Mouse (Mus musculus): Measurements from ENCODE around the gene Ptpn22. TPM values are rescaled to one million over a fixed set of nuclear protein-coding genes. Genes with fewer than 3 reads are reported as not detected.
"Not testable (repeated sequence)": the region's sequence is repeated elsewhere in the genome, so short reads cannot be mapped to it uniquely, and the experiment has no call there.

Gene Ptpn22
- polyA plus RNA-seq (2012; rRNA removed), result 2.5 and 2.7 TPM in 2 replicates

GRCm38 (mm10) chr3:103858881-103859801, at the start of gene Ptpn22:
Ptpn22 (plus strand) TSS chr3:103859795.
- H3K4me1 ChIP-seq (ENCODE audit: control insufficient read depth, insufficient read depth, low read length), result no peaks in the 10 kb centered on the region; the same call in 1 of the 2 replicates
- 53% methylated on average over 12 of the region's 12 CpGs for WGBS
- peak; percentile 9 for DNase-seq
- H3K4me3 ChIP-seq (replicated peaks; ENCODE audit: extremely low read depth, low read depth, low read length), result peak within 1 kb of the TSS; percentile 18
- no peak for TF ChIP-seq POLR2A (IDR thresholded peaks at IDR 0.05; ENCODE audit: borderline replicate concordance, extremely low read depth, low read depth, low read length)
- TF ChIP-seq CTCF (IDR thresholded peaks at IDR 0.05; ENCODE audit: insufficient read depth, low read length), result no peak

- under 1% methylated on average over 14 of the region's 14 CpGs for WGBS
- DNase-seq, result no peak
- no peak for TF ChIP-seq CTCF (IDR thresholded peaks at IDR 0.05; ENCODE audit: insufficient read depth, low read length)
- no peak; the same call in 1 of the 2 replicates for TF ChIP-seq POLR2A (IDR thresholded peaks at IDR 0.05; ENCODE audit: borderline replicate concordance, extremely low read depth, low read depth, low read length)
Observed at GRCm38 (mm10) chr3:103809799-103810150, 49.8 kb upstream of the Ptpn22 start.

GRCm38 (mm10) chr3:103810967-103811366, 48.6 kb upstream of the Ptpn22 start:
- Histone ChIP-seq H3K4me3 (replicated peaks; ENCODE audit: extremely low read depth, low read depth, low read length) (no peak overlapping the region), H3K4me1 (ENCODE audit: control insufficient read depth, insufficient read depth, low read length) (no peaks in the 10 kb centered on the region; the same call in 1 of the 2 replicates)
- no peak for TF ChIP-seq POLR2A (IDR thresholded peaks at IDR 0.05; ENCODE audit: borderline replicate concordance, extremely low read depth, low read depth, low read length)
- TF ChIP-seq CTCF (IDR thresholded peaks at IDR 0.05; ENCODE audit: insufficient read depth, low read length), result no peak
- DNase-seq, result no peak
- WGBS, result 90% methylated on average over 6 of the region's 6 CpGs

More at GRCm38 (mm10) chr3:103809799-103810150, 49.8 kb upstream of the Ptpn22 start:
- Histone ChIP-seq H3K4me3 (replicated peaks; ENCODE audit: extremely low read depth, low read depth, low read length) (peak overlapping the region; percentile 79), H3K4me1 (ENCODE audit: control insufficient read depth, insufficient read depth, low read length) (no peaks in the 10 kb centered on the region; the same call in 1 of the 2 replicates)

- no peak for DNase-seq
- no peak for TF ChIP-seq POLR2A (IDR thresholded peaks at IDR 0.05; ENCODE audit: borderline replicate concordance, extremely low read depth, low read depth, low read length)
- no peak for TF ChIP-seq CTCF (IDR thresholded peaks at IDR 0.05; ENCODE audit: insufficient read depth, low read length)
- no peak overlapping the region for H3K4me3 ChIP-seq (replicated peaks; ENCODE audit: extremely low read depth, low read depth, low read length)
- no peaks in the 10 kb centered on the region; the same call in 1 of the 2 replicates for H3K4me1 ChIP-seq (ENCODE audit: control insufficient read depth, insufficient read depth, low read length)
Observed at GRCm38 (mm10) chr3:103827548-103827947, 32.0 kb upstream of the Ptpn22 start.

GRCm38 (mm10) chr3:103829036-103829435, 30.6 kb upstream of the Ptpn22 start:
- no peak for DNase-seq
- no peak for TF ChIP-seq CTCF (IDR thresholded peaks at IDR 0.05; ENCODE audit: insufficient read depth, low read length)
- TF ChIP-seq POLR2A (IDR thresholded peaks at IDR 0.05; ENCODE audit: borderline replicate concordance, extremely low read depth, low read depth, low read length), result no peak
- Histone ChIP-seq H3K4me3 (replicated peaks; ENCODE audit: extremely low read depth, low read depth, low read length) (no peak overlapping the region), H3K4me1 (ENCODE audit: control insufficient read depth, insufficient read depth, low read length) (no peaks in the 10 kb centered on the region; the same call in 1 of the 2 replicates)
- 83% methylated on average over 3 of the region's 3 CpGs for WGBS

GRCm38 (mm10) chr3:103830681-103831080, 28.9 kb upstream of the Ptpn22 start:
- not testable (repeated sequence) for H3K4me3 ChIP-seq (replicated peaks; ENCODE audit: extremely low read depth, low read depth, low read length); H3K4me1 ChIP-seq (ENCODE audit: control insufficient read depth, insufficient read depth, low read length); DNase-seq
- WGBS, result 63% methylated on average over 1 of the region's 1 CpGs

GRCm38 (mm10) chr3:103831146-103831545, 28.4 kb upstream of the Ptpn22 start:
- H3K4me1 ChIP-seq (ENCODE audit: control insufficient read depth, insufficient read depth, low read length), result no peaks in the 10 kb centered on the region; the same call in 1 of the 2 replicates
- no peak overlapping the region for H3K4me3 ChIP-seq (replicated peaks; ENCODE audit: extremely low read depth, low read depth, low read length)
- no peak for DNase-seq
- no peak for TF ChIP-seq POLR2A (IDR thresholded peaks at IDR 0.05; ENCODE audit: borderline replicate concordance, extremely low read depth, low read depth, low read length)
- TF ChIP-seq CTCF (IDR thresholded peaks at IDR 0.05; ENCODE audit: insufficient read depth, low read length), result no peak
- WGBS, result 69% methylated on average over 7 of the region's 7 CpGs

GRCm38 (mm10) chr3:103832426-103832825, 27.2 kb upstream of the Ptpn22 start, which contains the start of gene Bcl2l15:
Bcl2l15 (plus strand) TSS chr3:103832601.
- TF ChIP-seq CTCF (IDR thresholded peaks at IDR 0.05; ENCODE audit: insufficient read depth, low read length), result no peak
- Histone ChIP-seq H3K4me3 (replicated peaks; ENCODE audit: extremely low read depth, low read depth, low read length) (no peak within 1 kb of the TSS), H3K4me1 (ENCODE audit: control insufficient read depth, insufficient read depth, low read length) (no peaks in the 10 kb centered on the region; the same call in 1 of the 2 replicates)
- DNase-seq, result no peak

- WGBS, result 94% methylated on average over 2 of the region's 2 CpGs
- no peak for TF ChIP-seq POLR2A (IDR thresholded peaks at IDR 0.05; ENCODE audit: borderline replicate concordance, extremely low read depth, low read depth, low read length)
- TF ChIP-seq CTCF (IDR thresholded peaks at IDR 0.05; ENCODE audit: insufficient read depth, low read length), result no peak
- no peak for DNase-seq
- H3K4me1 ChIP-seq (ENCODE audit: control insufficient read depth, insufficient read depth, low read length), result no peaks in the 10 kb centered on the region; the same call in 1 of the 2 replicates
- H3K4me3 ChIP-seq (replicated peaks; ENCODE audit: extremely low read depth, low read depth, low read length), result no peak overlapping the region
Observed at GRCm38 (mm10) chr3:103834001-103834400, 25.6 kb upstream of the Ptpn22 start.

All from lung, adult 2 months (tissue).